14 mouse cellular contexts compared by ENCODE assay signal in the genomic region with DNA sequence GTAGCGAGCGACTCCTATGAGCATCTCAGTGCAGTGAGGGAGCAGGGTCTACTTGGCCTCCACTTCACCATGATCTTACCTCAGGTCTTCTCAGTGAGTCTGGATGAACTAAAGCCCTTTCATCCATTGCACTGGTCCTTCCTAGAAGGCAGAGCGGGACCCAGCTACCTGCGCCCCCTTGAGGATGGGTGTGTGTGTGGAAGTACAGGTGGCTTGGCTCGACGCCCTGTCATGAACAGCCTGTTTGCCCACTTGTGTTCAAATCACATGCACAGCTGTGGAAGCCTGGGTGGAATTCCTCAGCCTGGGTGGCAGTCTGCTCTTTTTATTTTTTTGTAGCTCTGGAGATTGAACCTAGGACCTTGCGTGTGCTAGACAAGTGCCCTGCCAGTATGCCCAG. TPM values are rescaled to one million over a fixed set of nuclear protein-coding genes. Genes with fewer than 3 reads are reported as not detected.
DNase-seq lines count a peak whose midpoint lies in the region; ATAC-seq lines count a peak whose summit lies in the region.
"Had no signal": no experiment of that assay in that cellular context is flagged by ENCODE, and none has a peak within 500 bp of the region (broad histone marks: within the 10 kb centered on the region; RNA-seq: fewer than 3 reads in every experiment).

No protein-coding gene starts in this region.

- no peaks in the 10 kb centered on the region for H3K9me3 ChIP-seq in kidney, embryonic 15.5 days (replicated peaks)
- H3K9me3 ChIP-seq: forebrain, embryonic 13.5 days; midbrain, embryonic 13.5 days; neural tube, embryonic 15.5 days had no signal

- no peak overlapping the region for H3K27ac ChIP-seq in kidney, embryonic 15.5 days
- H3K27ac ChIP-seq: forebrain, embryonic 13.5 days; midbrain, embryonic 13.5 days; neural tube, embryonic 15.5 days had no signal

- ATAC-seq in kidney, embryonic 15.5 days (replicated peaks; ENCODE audit: low FRiP score) = no peak
- ATAC-seq: forebrain, embryonic 13.5 days; midbrain, embryonic 13.5 days had no signal

- peak; percentile 27 for DNase-seq in kidney, postnatal 10 days
- DNase-seq in thymus, postnatal 4 days = peak; percentile 42
- no peak for DNase-seq in thymus, postnatal 25 days
- DNase-seq in lung, adult 18-20 months = peak; percentile 76 to 81
- no peak for DNase-seq in ovary, adult 18-20 months (ENCODE audit: low spot score)
- DNase-seq in cerebellum, postnatal 14 days = no peak
- DNase-seq in gastrocnemius, postnatal 14 days = no peak
- DNase-seq: adrenal gland, adult 8-10 months; gastrocnemius, postnatal 25 days; right cerebral cortex, postnatal 4 days had no signal

- no peak overlapping the region for H3K9ac ChIP-seq in kidney, embryonic 15.5 days
- H3K9ac ChIP-seq: forebrain, embryonic 13.5 days; midbrain, embryonic 13.5 days; neural tube, embryonic 15.5 days had no signal

- peaks cover 28% of the 10 kb centered on the region for H3K4me1 ChIP-seq in kidney, embryonic 15.5 days

- H3K27me3 ChIP-seq in kidney, embryonic 15.5 days = no peaks in the 10 kb centered on the region
- H3K27me3 ChIP-seq: forebrain, embryonic 13.5 days; midbrain, embryonic 13.5 days; neural tube, embryonic 15.5 days had no signal

- peaks cover 69% of the 10 kb centered on the region for H3K36me3 ChIP-seq in kidney, embryonic 15.5 days

- intact Hi-C loops in gastrocnemius, postnatal 14 days (cut with DNase I; ENCODE audit: low total_unique reads) = no loop called here

- WGBS in kidney, embryonic 15.5 days = 95% methylated on average over 7 of the region's 7 CpGs

- H3K4me2 ChIP-seq in kidney, embryonic 15.5 days = no peak overlapping the region
- H3K4me2 ChIP-seq: forebrain, embryonic 13.5 days; midbrain, embryonic 13.5 days; neural tube, embryonic 15.5 days had no signal

- H3K4me3 ChIP-seq in kidney, embryonic 15.5 days (replicated peaks) = no peak overlapping the region
- H3K4me3 ChIP-seq: forebrain, embryonic 13.5 days; midbrain, embryonic 13.5 days; neural tube, embryonic 15.5 days had no signal

RNA-seq across cellular contexts. Expression of gene Nradd, which starts 4.1 kb away (rescaled TPM):
- 55.2 and 56.4 TPM in 2 replicates for polyA plus RNA-seq in kidney, embryonic 15.5 days (2015; fragmentation: Nextera tagmentation; extraction: Ambion mirVana)
- total RNA-seq in gastrocnemius, postnatal 14 days (2021) = 1 to 10 TPM; 1.2 to 2.5 TPM

RNA-seq across cellular contexts. Expression of gene Nbeal2, which starts 33.8 kb away (rescaled TPM):
- 3.7 and 5.5 TPM in 2 replicates for polyA plus RNA-seq in kidney, embryonic 15.5 days (2015; fragmentation: Nextera tagmentation; extraction: Ambion mirVana)
- 1 to 10 TPM; 2.5 to 4.1 TPM for total RNA-seq in gastrocnemius, postnatal 14 days (2021)

RNA-seq across cellular contexts. Expression of gene Ccdc12, which starts 36.1 kb away (rescaled TPM):
- polyA plus RNA-seq in kidney, embryonic 15.5 days (2015; fragmentation: Nextera tagmentation; extraction: Ambion mirVana) = 151 and 157 TPM in 2 replicates
- 10 to 100 TPM; 46.4 to 52.6 TPM for total RNA-seq in gastrocnemius, postnatal 14 days (2021)

Comparison
In these comparisons a context has a peak if more than half of its experiments do, and no peak if none do; other contexts are left out.
1. DNase-seq: peak in kidney, postnatal 10 days (single experiment), thymus, postnatal 4 days (single experiment) and lung, adult 18-20 months (2 of 2); none in thymus, postnatal 25 days (single experiment), ovary, adult 18-20 months (single experiment), cerebellum, postnatal 14 days (0 of 2) and gastrocnemius, postnatal 14 days (single experiment).